Mouse (Mus musculus) bone marrow, adult 2 months (tissue): ENCODE measurements at regions not wholly inside any gene's neighbourhood (a gene's known extent, or its start where the extent isn't known, plus 50 kb on each side); places are given as distances from the start of the nearest gene placed in this dataset.

ENCODE experiments used
- H3K27ac ChIP-seq: fragments of 200-500 bp; 2 replicates; pipeline ENCODE4 v1.5.1; 2012; ENCODE audit warnings: low read depth, mild to moderate bottlenecking, control low read depth, inconsistent platforms, low read length; ENCODE audit not compliant: control insufficient read depth, poor library complexity, insufficient read depth
- H3K4me1 ChIP-seq: fragments of 200-500 bp; 2 replicates; pipeline ENCODE4 v1.6.1; 2011; ENCODE audit warnings: low read length; ENCODE audit not compliant: control insufficient read depth, insufficient read depth
- H3K4me3 ChIP-seq: fragments of 200-500 bp; replicated peaks from 2 replicates; pipeline ENCODE3; 2011; ENCODE audit warnings: mild to moderate bottlenecking, low read depth, low read length, control low read depth; ENCODE audit not compliant: control insufficient read depth
- CTCF ChIP-seq: fragments of 200-500 bp; IDR thresholded peaks from 2 replicates; pipeline ENCODE4 v1.5.1; 2011; ENCODE audit warnings: low read length, control low read depth; ENCODE audit not compliant: control insufficient read depth, insufficient read depth
- POLR2A ChIP-seq: fragments of 200-500 bp; IDR thresholded peaks from 2 replicates; pipeline ENCODE4 v1.6.1; 2011; ENCODE audit warnings: low read depth, mild to moderate bottlenecking, control low read depth, low read length, borderline replicate concordance; ENCODE audit not compliant: control insufficient read depth
- WGBS: fragments of 180-500 bp; shearing (Covaris S2); methylation state at CpG from one replicate; pipeline ENCODE4 v1.1.7; 2018; 5-methylcytosine and 5-hydroxymethylcytosine counted together

DNA sequence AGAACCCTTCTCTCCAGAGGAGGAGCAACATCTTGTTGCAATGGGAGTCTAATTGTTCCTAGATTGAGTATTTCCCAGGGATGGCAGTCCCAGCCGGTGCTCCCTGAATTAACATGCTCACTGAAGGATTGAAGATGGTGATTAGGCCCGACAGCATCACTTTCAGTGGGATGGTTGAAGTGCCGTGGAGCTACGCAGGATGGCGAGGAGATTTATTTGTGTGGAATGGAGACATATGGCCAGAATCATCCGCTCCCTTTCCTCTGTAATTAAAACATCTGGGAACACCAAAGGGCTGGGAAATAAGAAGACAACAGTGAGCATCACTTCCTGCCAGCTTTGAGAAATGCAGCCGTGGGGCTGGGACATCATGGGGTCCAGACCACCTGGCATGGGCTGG lies 512.4 kb downstream of the Dhx35 start:
- 69% methylated on average over 7 of the region's 7 CpGs for WGBS

GRCm38 (mm10) chr2:159334711-159335110 lies 540.1 kb downstream of the Dhx35 start:
- Histone ChIP-seq H3K27ac (no peak overlapping the region), H3K4me3 (no peak overlapping the region), H3K4me1 (no peaks in the 10 kb centered on the region)
- TF ChIP-seq POLR2A: no peak
- TF ChIP-seq CTCF: no peak
- 41% methylated on average over 3 of the region's 3 CpGs for WGBS

More for the DNA sequence above, 512.4 kb downstream of the Dhx35 start:
- Histone ChIP-seq H3K4me3 (no peak overlapping the region), H3K4me1 (no peaks in the 10 kb centered on the region), H3K27ac (no peak overlapping the region)
- TF ChIP-seq POLR2A: no peak
- no peak for TF ChIP-seq CTCF

GRCm38 (mm10) chr2:159336646-159337045 lies 542.0 kb downstream of the Dhx35 start:
- WGBS: 69% methylated on average over 2 of the region's 2 CpGs
- TF ChIP-seq POLR2A (no peak), CTCF (no peak)
- no peak overlapping the region for H3K4me3 ChIP-seq

DNA sequence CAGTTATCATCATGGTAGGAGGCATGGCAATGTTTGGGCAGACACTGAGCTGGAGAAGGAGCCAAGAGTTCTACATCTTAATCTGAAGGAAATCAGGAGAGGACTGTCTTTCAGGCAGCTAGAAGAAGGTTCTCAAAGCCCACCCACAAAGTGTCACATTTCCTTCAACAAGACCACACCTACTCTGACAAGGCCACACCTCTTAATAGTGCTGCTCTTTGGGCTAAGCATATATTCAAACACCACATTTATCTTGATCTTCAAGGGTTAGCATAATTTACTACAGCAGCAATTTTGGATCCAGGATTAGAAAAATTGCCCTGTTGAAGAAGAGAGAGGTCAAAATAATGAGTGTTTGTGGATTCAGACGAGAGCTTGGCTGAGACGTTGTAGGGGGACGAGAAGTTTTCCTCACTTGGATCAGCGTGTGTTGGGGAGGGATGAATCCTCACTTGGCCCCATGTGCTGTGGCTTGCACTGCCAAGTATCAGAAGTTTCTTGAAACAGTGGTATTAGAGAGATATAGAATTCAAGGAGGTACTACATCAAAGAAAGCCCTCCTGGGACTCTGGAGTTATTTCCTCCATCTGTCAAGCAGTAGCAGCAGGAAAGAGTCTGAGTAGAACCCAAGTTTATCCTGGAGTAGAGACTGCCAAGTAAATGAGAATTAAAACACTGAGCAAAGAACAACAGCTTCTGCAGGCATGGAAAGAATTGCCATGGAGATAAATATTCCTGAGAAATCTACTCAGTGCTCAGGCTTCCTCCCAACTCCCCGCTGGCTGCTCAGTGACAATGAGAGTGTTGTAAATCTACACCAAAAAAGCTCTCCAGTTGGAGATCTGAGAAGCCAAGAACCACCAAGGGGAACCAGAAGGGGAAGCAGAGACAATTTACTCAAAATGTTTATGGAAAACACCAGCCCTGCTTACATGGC lies 549.3 kb downstream of the Dhx35 start:
- Histone ChIP-seq H3K4me3 (no peak overlapping the region), H3K4me1 (no peaks in the 10 kb centered on the region), H3K27ac (no peak overlapping the region)
- TF ChIP-seq POLR2A (no peak), CTCF (no peak)
- WGBS: 72% methylated on average over 5 of the region's 5 CpGs

More at GRCm38 (mm10) chr2:159336646-159337045, 542.0 kb downstream of the Dhx35 start:
- Histone ChIP-seq H3K27ac (no peak overlapping the region), H3K4me1 (no peaks in the 10 kb centered on the region)

DNA sequence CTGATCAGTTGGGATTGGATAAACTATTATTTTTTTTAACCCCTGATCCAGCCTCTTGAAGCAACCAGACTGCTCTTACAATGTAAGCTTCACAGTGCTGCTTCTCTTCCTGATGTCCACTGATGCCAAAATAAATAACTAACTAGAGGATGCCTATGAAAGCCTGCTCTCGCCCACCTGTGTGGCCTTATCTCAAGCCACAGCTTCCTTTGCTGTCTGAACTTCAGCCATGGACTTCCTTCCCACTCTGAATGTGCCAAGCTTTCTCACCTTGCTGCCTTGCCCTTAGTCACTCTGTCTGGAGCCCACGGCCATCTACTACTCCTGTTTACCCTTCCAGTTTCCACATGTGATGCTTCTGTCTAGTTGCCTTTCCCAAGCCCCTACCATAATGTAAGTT lies 559.6 kb downstream of the Dhx35 start:
- 4% methylated on average over 2 of the region's 2 CpGs for WGBS
- H3K27ac ChIP-seq: no peak overlapping the region
- H3K4me1 ChIP-seq: no peaks in the 10 kb centered on the region
- TF ChIP-seq CTCF: no peak
- TF ChIP-seq POLR2A: no peak
- no peak overlapping the region for H3K4me3 ChIP-seq

DNA sequence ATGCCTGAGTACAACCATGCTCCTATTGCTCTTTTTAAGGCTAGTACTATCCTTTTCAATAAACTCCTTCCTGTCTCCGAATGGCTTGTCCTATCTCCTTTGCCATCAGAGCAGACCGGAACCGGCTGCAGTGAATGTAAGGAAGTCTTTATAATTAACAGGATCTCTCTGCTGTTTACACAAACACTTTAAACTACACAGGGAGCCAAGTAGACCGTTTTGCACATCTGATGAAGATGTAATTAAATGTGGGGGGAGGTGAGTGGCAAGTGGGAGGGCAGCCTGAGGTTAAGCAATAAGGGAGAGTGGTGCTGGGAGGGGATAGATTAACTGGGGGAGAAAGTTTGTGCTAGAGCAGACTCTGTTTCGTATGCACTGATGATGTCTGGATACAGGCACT lies 561.9 kb downstream of the Dhx35 start:
- H3K27ac ChIP-seq: no peak overlapping the region
- TF ChIP-seq POLR2A: no peak
- no peaks in the 10 kb centered on the region for H3K4me1 ChIP-seq
- H3K4me3 ChIP-seq: no peak overlapping the region
- WGBS: 9% methylated on average over 5 of the region's 5 CpGs

DNA sequence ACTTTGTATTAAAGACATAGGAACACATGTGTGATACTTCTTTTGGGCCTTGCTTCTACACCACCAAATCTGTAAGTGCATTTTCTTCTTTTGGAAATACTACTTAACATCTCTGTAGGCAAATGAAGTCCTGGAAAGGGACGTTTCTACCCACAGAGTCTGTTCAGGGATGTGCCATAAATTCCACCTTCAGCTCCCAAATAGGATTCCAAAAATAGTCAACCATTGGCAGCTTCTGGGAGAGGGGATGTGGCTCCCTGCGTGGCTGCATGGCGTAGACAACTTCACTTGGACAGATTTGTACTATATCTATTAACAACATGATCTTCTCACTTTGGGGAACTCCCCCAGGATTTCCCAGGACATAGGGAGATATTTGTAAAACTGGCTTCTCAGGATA lies 566.8 kb downstream of the Dhx35 start:
- Histone ChIP-seq H3K27ac (no peak overlapping the region), H3K4me3 (no peak overlapping the region), H3K4me1 (no peaks in the 10 kb centered on the region)
- 75% methylated on average over 3 of the region's 3 CpGs for WGBS
- no peak for TF ChIP-seq POLR2A
- no peak for TF ChIP-seq CTCF

DNA sequence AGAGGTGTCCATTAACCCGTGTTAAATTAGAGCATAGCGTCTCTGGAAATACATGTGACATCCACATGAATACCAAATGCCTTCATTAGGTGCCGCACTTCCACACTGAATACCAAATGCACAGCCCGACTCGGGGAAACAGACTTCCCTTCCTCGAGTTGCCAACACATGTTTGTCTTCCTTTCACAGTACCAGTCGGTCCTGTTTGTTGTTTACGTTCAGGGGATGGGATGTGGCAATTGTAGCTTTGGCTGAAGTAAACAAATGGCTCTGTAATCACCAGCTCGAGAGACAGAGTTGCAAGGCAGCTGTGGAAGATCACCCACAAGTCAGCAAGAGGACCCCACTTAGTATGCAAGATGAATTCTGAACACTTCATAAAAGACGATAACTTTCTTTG lies 598.3 kb downstream of the Dhx35 start:
- WGBS: 45% methylated on average over 10 of the region's 10 CpGs
- TF ChIP-seq POLR2A: no peak
- no peak for TF ChIP-seq CTCF
- no peak overlapping the region for H3K4me3 ChIP-seq
- H3K27ac ChIP-seq: no peak overlapping the region
- no peaks in the 10 kb centered on the region for H3K4me1 ChIP-seq
